Mouse (Mus musculus): ENCODE measurements around the gene Axdnd1.

DNA sequence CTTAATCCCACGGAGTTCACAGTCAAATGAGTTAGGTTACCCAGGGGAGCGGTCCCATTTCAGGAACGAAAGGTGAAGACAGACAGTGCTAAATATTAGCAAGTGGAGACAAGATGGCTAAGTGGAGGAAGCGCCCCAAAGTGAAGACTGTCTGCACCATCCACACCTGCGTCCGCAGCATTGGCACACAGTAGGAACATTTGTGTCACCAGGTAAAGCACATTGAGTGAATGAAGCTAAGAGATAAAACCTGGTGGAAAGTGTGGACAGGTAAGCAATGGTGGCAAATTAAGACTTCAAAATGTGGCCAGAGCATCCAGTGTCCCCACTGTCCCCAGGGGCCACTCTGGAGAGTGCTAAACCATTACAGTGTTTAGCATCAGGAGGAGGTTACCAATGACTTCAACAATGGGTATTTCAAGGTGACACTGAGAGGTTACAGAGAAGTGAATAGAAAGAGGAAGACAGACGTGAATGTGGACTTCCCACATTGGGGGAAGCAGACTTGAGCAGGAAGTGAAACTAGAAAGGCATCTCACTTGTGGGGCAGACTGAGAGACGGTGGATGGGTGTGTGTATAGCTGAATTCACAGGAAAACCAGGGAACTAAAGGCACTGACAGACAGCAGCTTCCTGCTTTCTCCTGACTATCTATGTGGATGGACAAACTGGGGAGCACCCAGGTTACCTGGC lies 16.2 kb upstream of the Axdnd1 start:
- TF ChIP-seq REST (IDR thresholded peaks at IDR 0.05; ENCODE audit: insufficient read depth, insufficient read length) (no peak), TCF12 (IDR thresholded peaks at IDR 0.05; ENCODE audit: insufficient read depth, poor library complexity, severe bottlenecking) (no peak), POLR2A (IDR thresholded peaks at IDR 0.05; ENCODE audit: insufficient read length, low read depth) (no peak)

Measured in myocyte (in vitro differentiated cells).